Mouse (Mus musculus): ENCODE measurements around the gene Sema4b.

The Sema4b gene

DNA sequence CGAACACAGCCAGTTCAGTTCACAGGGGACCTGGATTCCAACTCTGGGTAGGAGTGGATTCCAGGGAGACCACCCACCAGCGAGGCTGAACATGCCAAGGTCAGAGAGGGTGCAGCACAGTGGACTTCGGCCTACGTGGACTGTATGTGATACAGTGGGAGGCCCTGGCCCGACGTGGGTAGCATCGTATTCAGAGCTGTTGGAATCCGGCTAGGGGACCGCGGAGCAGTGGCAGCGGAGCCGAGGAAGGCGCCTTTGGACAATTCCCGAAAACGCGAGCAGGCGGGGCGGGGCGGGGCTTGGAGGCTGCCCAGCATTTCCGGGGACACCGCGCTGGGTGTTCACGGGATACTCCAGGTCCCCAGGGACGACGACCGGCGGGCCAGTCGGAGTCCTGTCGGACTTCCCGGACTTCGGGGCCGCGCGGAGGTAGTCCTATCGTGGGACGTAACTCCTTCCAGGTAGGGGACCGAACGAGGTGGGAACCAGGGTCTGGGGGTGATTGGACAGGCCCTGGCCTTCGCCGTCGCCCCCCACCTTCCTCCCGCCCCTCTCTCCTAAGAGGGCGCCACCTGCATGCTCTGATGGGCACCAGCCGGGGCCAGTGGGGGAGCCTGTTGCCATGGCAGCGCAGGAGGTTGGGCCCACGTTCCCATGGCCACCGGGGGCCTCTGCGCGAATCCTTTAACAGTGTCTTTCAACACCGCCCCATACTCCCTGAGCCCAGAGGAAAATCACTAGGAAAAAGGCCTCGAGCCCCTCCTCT lies at the start of gene Sema4b:
TSS of gene Sema4b (plus strand) at position 311 of the 766 bp plus-strand sequence.
- DNase-seq: peak; percentile 82

- no peak for DNase-seq
Measured at GRCm38 (mm10) chr7:80138375-80138774, 48.3 kb upstream of the Sema4b start.

DNA sequence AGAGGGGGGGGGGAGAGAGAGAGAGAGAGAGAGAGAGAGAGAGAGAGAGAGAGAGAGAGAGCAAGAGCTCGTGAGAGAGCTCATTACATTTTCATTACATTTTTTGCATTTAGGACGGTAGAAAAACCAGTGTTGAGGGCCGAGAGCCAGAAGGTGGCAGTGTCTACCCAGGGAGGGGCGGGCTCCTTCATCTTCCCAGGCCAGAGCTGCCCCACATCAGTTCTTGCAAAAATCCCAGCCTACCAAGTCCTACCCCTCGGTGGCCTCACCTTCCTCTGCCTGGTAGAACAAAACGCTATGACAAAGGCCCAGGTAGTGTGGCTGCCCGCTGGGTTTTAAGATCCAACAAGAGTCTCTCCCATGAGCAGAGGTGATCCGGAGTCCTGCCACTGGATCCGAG lies 45.8 kb upstream of the Sema4b start:
- DNase-seq: peak; percentile 80

- peak; percentile 44 for DNase-seq
Measured at GRCm38 (mm10) chr7:80143331-80144273, 43.0 kb upstream of the Sema4b start.

DNA sequence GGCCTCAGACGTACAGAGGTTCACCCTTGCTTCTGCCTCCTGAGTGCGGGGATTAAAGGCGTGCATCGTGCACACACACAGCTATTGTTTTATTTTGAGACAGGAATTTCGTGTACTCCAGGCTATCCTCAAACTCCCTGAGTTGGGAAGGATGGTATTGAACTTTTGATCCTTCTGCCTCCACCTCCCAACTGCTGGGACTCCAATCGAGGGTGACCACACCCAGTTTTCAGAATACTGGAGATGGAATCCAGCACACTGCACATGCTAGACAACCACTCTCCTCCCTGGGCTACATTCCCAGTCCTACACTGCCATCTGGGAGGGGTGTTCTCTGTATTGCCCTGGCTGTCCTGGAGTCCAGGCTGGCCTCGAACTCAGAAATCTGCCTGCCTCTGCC lies 41.9 kb upstream of the Sema4b start:
- DNase-seq: no peak

- DNase-seq: peak; percentile 31
Measured at GRCm38 (mm10) chr7:80146077-80146476, 40.6 kb upstream of the Sema4b start.

- DNase-seq: no peak
Measured at GRCm38 (mm10) chr7:80149356-80149755, 37.3 kb upstream of the Sema4b start.

DNA sequence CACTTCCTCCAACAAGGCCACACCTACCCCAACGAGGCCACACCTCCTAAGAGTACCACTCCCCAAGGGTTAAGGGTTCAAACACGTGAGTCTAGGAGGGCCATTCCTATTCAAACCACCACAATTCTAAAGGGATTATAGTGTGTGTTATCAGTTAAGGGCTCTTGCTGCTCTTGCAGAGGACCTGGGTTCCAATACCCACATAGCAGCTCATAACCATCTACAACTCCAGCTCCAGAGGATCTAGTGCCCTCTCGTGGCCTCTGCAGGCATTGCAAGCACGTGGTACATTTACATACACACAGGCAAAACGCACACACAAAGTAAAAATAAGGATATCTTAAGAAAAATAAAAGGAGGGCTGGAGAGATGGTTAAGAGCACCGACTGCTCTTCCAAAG lies 34.5 kb upstream of the Sema4b start:
- DNase-seq: no peak

- no peak for DNase-seq
Measured at GRCm38 (mm10) chr7:80152756-80153155, 33.9 kb upstream of the Sema4b start.

DNA sequence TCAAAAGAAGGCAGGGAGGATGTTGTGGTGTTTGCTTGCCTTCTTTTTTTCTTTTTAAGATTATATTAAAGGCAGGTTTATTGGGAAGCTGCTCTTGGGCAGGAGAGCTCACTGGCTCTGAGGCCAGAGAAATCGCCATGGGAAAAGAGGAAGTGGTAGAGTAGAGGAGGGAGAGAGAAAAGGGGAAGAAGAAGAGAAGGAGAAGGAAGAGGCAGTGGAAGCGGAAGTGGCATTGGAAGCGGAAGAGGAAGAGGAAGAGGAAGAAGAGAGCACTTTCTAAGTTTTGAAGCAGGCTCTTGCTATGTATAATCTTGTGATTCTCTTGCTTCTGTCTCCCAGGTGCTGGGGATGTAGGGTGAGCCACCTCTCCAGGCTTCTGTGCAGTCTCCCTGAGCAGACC lies 32.0 kb upstream of the Sema4b start:
- DNase-seq: no peak

GRCm38 (mm10) chr7:80156711-80157227 lies 29.9 kb upstream of the Sema4b start:
- DNase-seq: peak; percentile 59

- DNase-seq: no peak
Measured at GRCm38 (mm10) chr7:80158496-80159268, 28.0 kb upstream of the Sema4b start.

- no peak for DNase-seq
Measured at GRCm38 (mm10) chr7:80160293-80160944, 26.2 kb upstream of the Sema4b start.

GRCm38 (mm10) chr7:80160945-80161306 lies 25.7 kb upstream of the Sema4b start:
- DNase-seq: no peak

DNA sequence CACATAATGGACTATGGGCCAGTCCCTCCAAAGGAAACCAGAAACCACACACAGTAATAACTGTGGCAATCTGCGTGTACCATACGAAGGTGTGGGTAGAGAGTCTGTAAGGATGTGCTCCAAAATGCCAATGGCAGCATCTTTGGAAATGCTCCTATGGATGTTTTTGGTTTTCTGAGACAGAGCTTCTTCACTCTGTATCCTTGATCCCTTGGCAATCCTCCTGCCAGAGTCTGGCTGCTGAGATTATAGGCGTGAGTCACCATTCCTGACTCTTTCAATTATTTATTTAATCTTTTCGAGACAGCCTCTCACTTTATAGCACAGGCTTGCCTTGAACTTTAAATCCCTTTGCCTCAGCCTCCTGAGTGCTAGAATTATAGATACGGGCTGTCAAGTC lies 21.2 kb upstream of the Sema4b start:
- DNase-seq: no peak

GRCm38 (mm10) chr7:80166740-80167139 lies 19.9 kb upstream of the Sema4b start:
- DNase-seq: no peak

DNA sequence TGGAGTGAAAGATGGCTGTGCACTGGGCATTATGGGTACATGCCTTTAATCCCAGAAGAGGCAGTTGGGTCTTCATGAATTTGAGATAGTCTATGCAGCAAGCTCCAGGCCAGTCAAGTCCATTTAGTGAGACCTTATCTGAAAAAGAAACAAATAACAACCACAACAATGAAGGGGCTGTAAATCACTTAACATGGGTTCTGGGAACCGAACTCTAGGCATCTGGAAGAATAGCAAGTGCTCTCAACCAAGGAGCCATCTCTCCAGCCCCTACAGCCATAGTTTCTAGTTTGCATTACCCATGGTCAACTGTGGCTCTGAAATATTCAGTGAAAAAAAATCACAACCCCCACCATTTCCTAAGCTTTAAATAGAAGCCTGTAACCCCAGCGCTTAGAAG lies 16.8 kb upstream of the Sema4b start:
- DNase-seq: no peak

GRCm38 (mm10) chr7:80171345-80171744 lies 15.3 kb upstream of the Sema4b start:
- DNase-seq: no peak

- DNase-seq: no peak
Measured at GRCm38 (mm10) chr7:80172069-80172956, 14.3 kb upstream of the Sema4b start.

GRCm38 (mm10) chr7:80176159-80176558 lies 10.5 kb upstream of the Sema4b start:
- DNase-seq: no peak

DNA sequence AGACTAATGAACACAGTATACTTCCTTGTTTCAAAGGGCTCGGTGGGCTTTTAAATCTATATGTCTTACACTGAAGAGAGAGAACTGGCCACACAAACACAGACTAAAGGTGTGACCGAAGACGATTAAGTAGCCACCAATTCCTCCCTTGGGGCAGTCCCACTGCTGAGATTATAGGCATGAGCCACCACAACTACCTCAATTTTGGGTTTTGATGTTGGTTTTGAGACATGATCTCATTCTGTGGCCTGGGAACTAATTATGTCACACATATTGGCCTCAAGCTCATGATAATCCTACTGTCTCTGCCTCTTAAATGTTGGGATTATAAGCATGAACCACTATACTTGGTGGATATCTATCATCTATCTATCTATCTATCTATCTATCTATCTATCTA lies 9.2 kb upstream of the Sema4b start:
- no peak for DNase-seq

Measured in thymus, postnatal 25 days (tissue).